Mouse (Mus musculus) stomach, embryonic 16.5 days (tissue): ENCODE data around the gene Pigl. TPM values are rescaled to one million over a fixed set of nuclear protein-coding genes. Genes with fewer than 3 reads are reported as not detected.
"Not testable (repeated sequence)": the region's sequence is repeated elsewhere in the genome, so short reads cannot be mapped to it uniquely, and the experiment has no call there.

Experiments
- ATAC-seq: fragments of 200-750 bp; cut with Nextera tagmentation; 2 replicates; pipeline ENCODE4 v1.8.0; 2017; ENCODE audit warnings: moderate number of reproducible peaks, moderate TSS enrichment; ENCODE audit not compliant: insufficient read depth, low FRiP score
- H3K27ac ChIP-seq: fragments of 300-500 bp; sonication (generic); 2 replicates; pipeline ENCODE4 v1.5.1; 2014; ENCODE audit warnings: low read length
- H3K27me3 ChIP-seq: fragments of 300-500 bp; sonication (generic); 2 replicates; pipeline ENCODE4 v1.6.1; 2014; ENCODE audit warnings: low read length, control low read depth, mixed read lengths; ENCODE audit not compliant: control insufficient read depth, insufficient read depth
- H3K36me3 ChIP-seq: fragments of 300-500 bp; sonication (generic); 2 replicates; pipeline ENCODE4 v1.6.1; 2014; ENCODE audit warnings: low read length; ENCODE audit not compliant: control insufficient read depth, insufficient read depth
- H3K4me1 ChIP-seq: fragments of 300-500 bp; sonication (generic); 2 replicates; pipeline ENCODE4 v1.6.1; 2014; ENCODE audit warnings: low read length, control low read depth, mixed read lengths; ENCODE audit not compliant: control insufficient read depth, insufficient read depth
- H3K4me2 ChIP-seq: fragments of 300-500 bp; sonication (generic); 2 replicates; pipeline ENCODE4 v1.6.1; 2014; ENCODE audit warnings: low read depth, low read length, mixed read lengths
- H3K4me3 ChIP-seq: fragments of 300-500 bp; sonication (generic); replicated peaks from 2 replicates; pipeline ENCODE4 v1.5.1; 2014; ENCODE audit warnings: mild to moderate bottlenecking, low read length
- H3K9ac ChIP-seq: fragments of 300-500 bp; sonication (generic); 2 replicates; pipeline ENCODE4 v1.6.1; 2014; ENCODE audit warnings: low read length
- H3K9me3 ChIP-seq: fragments of 300-500 bp; sonication (generic); replicated peaks from 2 replicates; pipeline ENCODE4 v1.6.1; 2016; ENCODE audit warnings: low read length, control low read depth; ENCODE audit not compliant: control insufficient read depth
- WGBS: fragments of 180-500 bp; shearing (Covaris S2); extraction: QIAGEN DNeasy Blood & Tissue Kit; methylation state at CpG from one replicate; pipeline ENCODE4 v1.1.7; 2014; 5-methylcytosine and 5-hydroxymethylcytosine counted together
- polyA plus RNA-seq: library from polyadenylated mRNA; unstranded; fragments of >200 nt; fragmentation: Nextera tagmentation; extraction: Ambion mirVana; gene quantifications from 2 replicates; pipeline ENCODE4 v1.2.1, GENCODE M21; 2015

Pigl gene
- polyA plus RNA-seq, 1 experiment from 2014 or later, result 9.5 TPM

GRCm38 (mm10) chr11:62463225-62463915 is 5.1 kb downstream of the Pigl start:
- Histone ChIP-seq H3K36me3 (no peaks in the 10 kb centered on the region), H3K4me1 (no peaks in the 10 kb centered on the region), H3K27ac (no peak overlapping the region), H3K4me2 (no peak overlapping the region), H3K9ac (no peak overlapping the region), H3K9me3 (no peaks in the 10 kb centered on the region), H3K27me3 (no peaks in the 10 kb centered on the region), H3K4me3 (no peak overlapping the region)
- no peak for ATAC-seq
- 75% methylated on average over 2 of the region's 2 CpGs for WGBS

DNA sequence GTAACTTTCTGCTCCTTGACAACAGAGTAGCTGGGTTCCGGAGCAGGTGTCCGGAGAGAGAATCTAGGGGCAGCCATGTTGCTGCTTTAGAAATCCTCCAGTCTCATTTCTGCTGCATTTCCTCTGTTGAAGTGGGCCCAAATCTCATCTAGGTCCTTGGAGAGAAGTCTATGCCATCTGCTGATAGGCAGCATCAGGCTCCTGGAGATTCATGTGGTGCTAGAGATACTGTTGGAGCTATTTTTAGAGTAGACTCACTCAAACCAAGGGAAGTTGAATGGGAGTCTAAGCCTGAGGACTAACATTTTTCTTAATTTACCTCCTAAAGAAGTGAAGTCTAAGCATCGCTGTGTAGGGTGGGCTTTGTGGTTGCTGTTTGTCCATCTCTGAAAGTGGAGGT is 6.4 kb downstream of the Pigl start:
- Histone ChIP-seq H3K4me1 (no peaks in the 10 kb centered on the region), H3K9ac (no peak overlapping the region), H3K36me3 (no peaks in the 10 kb centered on the region), H3K4me3 (no peak overlapping the region), H3K4me2 (no peak overlapping the region), H3K9me3 (no peaks in the 10 kb centered on the region), H3K27me3 (no peaks in the 10 kb centered on the region), H3K27ac (no peak overlapping the region)
- 91% methylated on average over 3 of the region's 3 CpGs for WGBS
- no peak for ATAC-seq

GRCm38 (mm10) chr11:62465849-62466248 is 7.6 kb downstream of the Pigl start:
- H3K27me3 ChIP-seq, result no peaks in the 10 kb centered on the region
- 92% methylated on average over 3 of the region's 3 CpGs for WGBS
- H3K4me1 ChIP-seq, result no peaks in the 10 kb centered on the region
- no peak for ATAC-seq
- H3K36me3 ChIP-seq, result no peaks in the 10 kb centered on the region
- no peak overlapping the region for H3K9ac ChIP-seq
- no peak overlapping the region for H3K27ac ChIP-seq
- H3K4me3 ChIP-seq, result no peak overlapping the region
- no peaks in the 10 kb centered on the region for H3K9me3 ChIP-seq
- H3K4me2 ChIP-seq, result no peak overlapping the region

- Histone ChIP-seq H3K9ac (no peak overlapping the region), H3K9me3 (no peaks in the 10 kb centered on the region), H3K36me3 (no peaks in the 10 kb centered on the region), H3K4me3 (no peak overlapping the region), H3K27ac (no peak overlapping the region), H3K27me3 (no peaks in the 10 kb centered on the region), H3K4me1 (no peaks in the 10 kb centered on the region), H3K4me2 (no peak overlapping the region)
- 82% methylated on average over 3 of the region's 3 CpGs for WGBS
- ATAC-seq, result no peak
Observed at GRCm38 (mm10) chr11:62466546-62466945, 8.3 kb downstream of the Pigl start.

GRCm38 (mm10) chr11:62467289-62467688 is 9.0 kb downstream of the Pigl start:
- H3K9ac ChIP-seq, H3K9me3 ChIP-seq, H3K4me2 ChIP-seq, H3K4me1 ChIP-seq, H3K27ac ChIP-seq, H3K4me3 ChIP-seq, H3K27me3 ChIP-seq, ATAC-seq, H3K36me3 ChIP-seq: not testable (repeated sequence)

DNA sequence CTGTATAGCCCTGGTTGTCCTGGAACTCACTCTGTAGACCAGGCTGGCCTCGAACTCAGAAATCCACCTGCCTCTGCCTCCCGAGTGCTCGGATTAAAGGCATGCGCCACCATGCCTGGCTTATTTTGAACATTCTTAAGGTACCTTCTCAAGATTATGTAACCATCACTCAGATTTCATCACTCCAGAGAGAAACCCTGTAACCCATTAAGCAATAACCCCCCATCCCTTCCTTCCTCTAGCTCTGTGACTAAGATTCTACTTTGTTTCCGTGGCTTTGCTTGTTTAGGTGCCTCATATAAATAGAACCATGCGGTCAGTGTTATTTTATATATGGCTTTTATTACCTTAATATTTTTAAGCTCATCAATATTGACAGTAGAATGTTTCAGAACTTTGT is 12.2 kb downstream of the Pigl start:
- no peak overlapping the region for H3K4me2 ChIP-seq
- no peaks in the 10 kb centered on the region for H3K27me3 ChIP-seq
- WGBS, result 91% methylated on average over 6 of the region's 6 CpGs
- no peak overlapping the region for H3K9ac ChIP-seq
- H3K9me3 ChIP-seq, result no peaks in the 10 kb centered on the region
- no peak overlapping the region for H3K4me3 ChIP-seq
- ATAC-seq, result no peak
- no peaks in the 10 kb centered on the region for H3K36me3 ChIP-seq
- no peaks in the 10 kb centered on the region for H3K4me1 ChIP-seq
- H3K27ac ChIP-seq, result no peak overlapping the region

DNA sequence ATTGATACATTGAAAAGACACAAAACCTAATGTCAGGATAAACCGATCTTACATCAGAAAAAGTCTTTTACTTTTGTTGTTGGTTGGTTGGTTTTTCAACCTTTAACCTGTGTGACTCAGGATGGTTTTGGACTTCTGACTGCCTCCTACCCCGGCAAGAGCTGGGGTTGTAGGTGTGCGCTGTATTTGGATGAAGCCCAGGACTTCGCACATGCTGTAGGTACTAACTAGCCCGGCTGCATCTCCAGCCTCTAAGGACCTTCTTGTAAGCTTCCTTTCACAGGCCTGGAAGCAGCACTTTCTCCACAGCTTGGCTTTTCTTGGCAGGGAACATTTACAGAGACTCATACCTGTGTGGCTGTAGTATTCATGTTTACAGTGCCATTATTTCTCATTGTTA is 15.3 kb downstream of the Pigl start:
- no peak for ATAC-seq
- 93% methylated on average over 5 of the region's 5 CpGs for WGBS
- Histone ChIP-seq H3K4me3 (no peak overlapping the region), H3K27me3 (no peaks in the 10 kb centered on the region), H3K9me3 (no peaks in the 10 kb centered on the region), H3K4me1 (no peaks in the 10 kb centered on the region), H3K4me2 (no peak overlapping the region), H3K9ac (no peak overlapping the region), H3K36me3 (no peaks in the 10 kb centered on the region), H3K27ac (no peak overlapping the region)

DNA sequence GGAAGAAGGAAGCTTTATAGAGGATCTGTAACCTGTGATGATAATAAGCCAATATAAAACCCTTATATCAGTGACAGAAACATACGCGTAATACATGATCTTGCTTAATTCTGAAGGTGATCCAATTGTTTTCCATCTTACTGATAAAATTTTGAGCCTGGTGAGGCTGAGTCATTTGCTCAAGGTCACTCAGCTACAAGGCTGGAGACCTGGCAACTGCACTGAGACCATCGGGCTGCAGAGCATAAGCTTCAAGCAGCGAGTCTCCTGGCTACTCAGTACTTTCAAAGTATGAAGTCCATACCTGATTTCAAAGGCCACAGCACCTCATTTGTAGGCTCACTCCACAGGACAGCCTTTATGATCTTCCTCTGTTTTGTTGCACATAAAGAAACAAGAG is 17.9 kb downstream of the Pigl start:
- Histone ChIP-seq H3K36me3 (no peaks in the 10 kb centered on the region), H3K4me2 (no peak overlapping the region), H3K9me3 (no peaks in the 10 kb centered on the region), H3K9ac (no peak overlapping the region), H3K4me3 (no peak overlapping the region), H3K27me3 (no peaks in the 10 kb centered on the region), H3K4me1 (no peaks in the 10 kb centered on the region), H3K27ac (no peak overlapping the region)
- ATAC-seq, result no peak
- WGBS, result 90% methylated on average over 4 of the region's 4 CpGs

DNA sequence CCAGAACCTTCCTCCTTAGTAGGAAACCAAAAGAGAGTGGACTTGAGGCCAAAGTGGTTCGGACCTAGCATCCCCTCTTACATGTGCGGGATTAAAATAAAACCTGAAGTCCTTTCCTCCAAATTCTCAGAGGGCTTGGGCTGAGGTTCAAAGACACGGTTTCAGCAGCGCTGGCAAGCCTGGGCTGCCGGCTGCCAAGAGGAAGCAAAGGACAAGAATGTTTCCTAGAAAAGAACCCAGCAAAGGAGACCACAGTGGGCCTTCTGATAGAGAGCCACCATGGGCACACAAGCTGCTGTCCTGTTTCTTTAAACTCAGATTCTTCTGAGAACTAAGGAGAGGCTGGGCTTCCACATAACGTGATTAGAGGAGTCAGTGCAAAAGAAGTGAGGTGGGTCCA is 20.7 kb downstream of the Pigl start:
- Histone ChIP-seq H3K4me1 (no peaks in the 10 kb centered on the region), H3K9ac (no peak overlapping the region), H3K27me3 (no peaks in the 10 kb centered on the region), H3K9me3 (no peaks in the 10 kb centered on the region), H3K27ac (no peak overlapping the region), H3K4me2 (no peak overlapping the region), H3K36me3 (no peaks in the 10 kb centered on the region), H3K4me3 (no peak overlapping the region)
- no peak for ATAC-seq
- 72% methylated on average over 6 of the region's 6 CpGs for WGBS

DNA sequence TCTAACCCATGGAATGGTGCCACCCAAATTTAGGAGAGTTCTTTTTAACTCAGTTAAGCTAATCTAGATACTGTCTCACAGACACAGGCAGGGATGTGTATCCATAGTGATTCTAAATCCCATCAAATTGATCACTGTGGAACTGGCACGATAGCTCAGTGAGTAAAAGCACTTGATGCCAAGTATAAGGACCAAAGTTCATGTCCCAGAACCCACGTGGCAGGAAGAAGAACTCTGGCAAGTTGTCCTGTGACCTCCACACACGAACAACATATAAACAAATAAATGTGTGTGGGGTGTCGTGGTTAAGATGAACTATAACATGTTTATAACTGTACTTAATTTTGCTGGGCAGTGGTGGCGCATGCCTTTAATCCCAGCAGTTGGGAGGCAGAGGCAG is 21.3 kb downstream of the Pigl start:
- WGBS, result 80% methylated on average over 5 of the region's 5 CpGs
- ATAC-seq, result no peak
- Histone ChIP-seq H3K9me3 (no peaks in the 10 kb centered on the region), H3K4me2 (no peak overlapping the region), H3K9ac (no peak overlapping the region), H3K36me3 (no peaks in the 10 kb centered on the region), H3K4me3 (no peak overlapping the region), H3K27me3 (no peaks in the 10 kb centered on the region), H3K4me1 (no peaks in the 10 kb centered on the region), H3K27ac (no peak overlapping the region)
